Mouse (Mus musculus): ENCODE data around the gene 4930415O20Rik. TPM values are rescaled to one million over a fixed set of nuclear protein-coding genes. Genes with fewer than 3 reads are reported as not detected.
"Not testable (repeated sequence)": the region's sequence is repeated elsewhere in the genome, so short reads cannot be mapped to it uniquely, and the experiment has no call there.

4930415O20Rik gene
- total and polyA plus RNA-seq, 2 experiments from 2014 or later, result not detected

DNA sequence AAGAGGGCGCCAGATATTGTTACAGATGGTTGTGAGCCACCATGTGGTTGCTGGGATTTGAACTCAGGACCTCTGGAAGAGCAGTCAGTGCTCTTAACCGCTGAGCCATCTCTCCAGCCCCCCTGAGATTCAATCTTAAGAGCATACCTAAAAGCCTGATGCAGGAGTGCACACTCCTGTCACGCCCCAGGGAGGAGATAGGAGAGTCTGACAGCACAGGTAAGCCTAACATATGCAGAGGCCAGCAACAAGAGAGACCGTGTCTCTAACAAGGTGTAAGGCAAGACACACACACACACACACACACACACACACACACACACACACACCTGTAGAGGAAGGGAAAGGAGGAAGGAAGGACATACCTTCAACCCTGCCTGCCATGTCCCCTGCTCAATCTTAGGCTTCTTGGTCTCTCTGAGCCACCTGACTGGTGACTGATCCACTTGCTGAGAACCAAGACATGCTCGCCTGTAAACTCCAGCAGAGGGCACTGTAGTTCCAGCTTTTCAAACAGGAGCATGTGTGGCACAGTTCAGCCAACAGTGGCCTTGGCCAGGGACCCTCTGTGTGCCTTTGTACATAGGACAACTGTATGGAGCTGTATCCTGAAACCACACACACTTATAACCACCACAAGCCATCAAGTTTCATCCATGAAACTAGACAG, 9.1 kb downstream of the 4930415O20Rik start:
- DNase-seq (ENCODE audit: low spot score) (peak; percentile 93), ATAC-seq (peak; percentile 88)
- H3K4me2 ChIP-seq (ENCODE audit: low read depth, low read length), result no peak overlapping the region
- no peaks in the 10 kb centered on the region for H3K36me3 ChIP-seq (ENCODE audit: insufficient read depth, low read length)
- no peak overlapping the region for H3K9ac ChIP-seq (replicated peaks; ENCODE audit: low read length)
- no peak overlapping the region for H3K4me3 ChIP-seq (ENCODE audit: low read length)
- H3K27me3 ChIP-seq (ENCODE audit: insufficient read depth, low read length), result no peaks in the 10 kb centered on the region
- no peaks in the 10 kb centered on the region for H3K4me1 ChIP-seq (ENCODE audit: insufficient read depth, low read length)
- 44% methylated on average over 4 of the region's 5 CpGs for WGBS
- no peak overlapping the region for H3K27ac ChIP-seq
- H3K9me3 ChIP-seq (ENCODE audit: low read length), result no peaks in the 10 kb centered on the region
- peak; percentile 94 for TF ChIP-seq CTCF (IDR thresholded peaks at IDR 0.05; ENCODE audit: low read depth)

DNA sequence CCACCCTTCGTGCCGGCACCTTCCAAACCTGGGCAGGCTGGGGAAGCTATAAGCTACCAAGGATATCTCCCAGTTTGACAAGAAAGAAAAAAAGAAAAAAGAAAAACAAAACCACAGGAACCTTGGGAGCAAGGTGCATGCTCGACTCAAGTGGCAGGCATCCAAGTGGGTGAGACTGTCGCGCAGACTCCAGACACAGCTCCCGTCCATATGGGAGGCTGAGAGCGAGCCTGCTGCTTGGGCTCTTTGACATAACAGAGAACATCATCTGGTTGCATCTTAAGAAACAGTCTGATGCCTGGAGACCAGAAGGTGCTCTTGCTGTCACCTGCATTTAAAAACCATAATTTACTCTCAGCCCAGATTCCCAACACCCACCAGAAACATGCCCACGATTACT, 11.6 kb downstream of the 4930415O20Rik start:
- H3K4me3 ChIP-seq (ENCODE audit: low read length), result no peak overlapping the region
- ATAC-seq, result no peak
- no peak overlapping the region for H3K4me2 ChIP-seq (ENCODE audit: low read depth, low read length)

DNA sequence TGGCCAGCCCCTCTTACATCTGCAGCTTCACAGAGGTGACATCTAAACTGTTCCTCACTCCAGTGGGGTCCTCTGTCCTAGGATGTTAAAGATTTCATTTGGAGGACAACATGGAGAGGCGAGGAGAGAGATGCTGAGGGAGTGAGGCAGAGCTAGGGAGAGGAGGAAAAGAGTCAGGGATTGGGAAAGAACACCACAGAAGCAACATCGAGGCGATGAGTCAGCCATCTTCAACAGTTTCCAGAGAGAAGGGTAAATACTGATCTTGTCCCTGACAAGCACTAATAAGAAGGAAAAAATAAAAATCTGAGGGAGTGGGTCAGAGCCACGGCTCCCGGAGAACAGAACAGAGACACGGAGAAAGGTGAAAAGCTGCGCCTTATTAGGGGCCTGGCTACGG, 12.2 kb downstream of the 4930415O20Rik start:
- 80% methylated on average over 8 of the region's 8 CpGs for WGBS
- Histone ChIP-seq H3K36me3 (ENCODE audit: insufficient read depth, low read length) (no peaks in the 10 kb centered on the region), H3K27ac (no peak overlapping the region), H3K9me3 (ENCODE audit: low read length) (no peaks in the 10 kb centered on the region), H3K9ac (replicated peaks; ENCODE audit: low read length) (no peak overlapping the region), H3K4me1 (ENCODE audit: insufficient read depth, low read length) (no peaks in the 10 kb centered on the region), H3K4me3 (ENCODE audit: low read length) (no peak overlapping the region), H3K27me3 (ENCODE audit: insufficient read depth, low read length) (no peaks in the 10 kb centered on the region), H3K4me2 (ENCODE audit: low read depth, low read length) (no peak overlapping the region)
- no peak for ATAC-seq
- DNase-seq (ENCODE audit: low spot score), result no peak
- TF ChIP-seq CTCF (IDR thresholded peaks at IDR 0.05; ENCODE audit: low read depth), result no peak

More for the DNA sequence above, 11.6 kb downstream of the 4930415O20Rik start:
- Histone ChIP-seq H3K27ac (no peak overlapping the region), H3K27me3 (ENCODE audit: insufficient read depth, low read length) (no peaks in the 10 kb centered on the region), H3K9ac (replicated peaks; ENCODE audit: low read length) (no peak overlapping the region), H3K9me3 (ENCODE audit: low read length) (no peaks in the 10 kb centered on the region), H3K36me3 (ENCODE audit: insufficient read depth, low read length) (no peaks in the 10 kb centered on the region), H3K4me1 (ENCODE audit: insufficient read depth, low read length) (no peaks in the 10 kb centered on the region)
- no peak for TF ChIP-seq CTCF (IDR thresholded peaks at IDR 0.05; ENCODE audit: low read depth)
- 71% methylated on average over 8 of the region's 8 CpGs for WGBS
- DNase-seq (ENCODE audit: low spot score), result no peak

DNA sequence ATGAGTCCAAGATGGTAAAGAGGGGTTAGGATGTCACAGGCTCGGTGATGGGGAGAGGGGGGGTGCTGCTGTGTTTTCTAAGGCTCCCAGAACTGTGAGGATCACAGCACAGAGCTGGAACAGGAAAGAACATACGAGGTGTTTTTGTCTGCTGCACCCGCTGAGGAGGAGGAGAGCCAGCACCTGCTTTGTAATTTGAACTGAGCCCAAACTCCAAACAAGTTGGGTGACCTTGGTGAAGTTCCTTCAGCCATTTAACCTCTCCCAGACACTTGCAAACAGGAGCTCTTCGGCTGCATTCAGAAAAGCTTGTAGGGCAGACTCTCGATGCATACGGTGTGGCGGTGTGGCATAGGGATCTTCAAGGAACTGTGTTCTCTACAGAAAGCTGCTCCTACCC, 14.6 kb downstream of the 4930415O20Rik start:
- TF ChIP-seq CTCF (IDR thresholded peaks at IDR 0.05; ENCODE audit: low read depth), result no peak

DNA sequence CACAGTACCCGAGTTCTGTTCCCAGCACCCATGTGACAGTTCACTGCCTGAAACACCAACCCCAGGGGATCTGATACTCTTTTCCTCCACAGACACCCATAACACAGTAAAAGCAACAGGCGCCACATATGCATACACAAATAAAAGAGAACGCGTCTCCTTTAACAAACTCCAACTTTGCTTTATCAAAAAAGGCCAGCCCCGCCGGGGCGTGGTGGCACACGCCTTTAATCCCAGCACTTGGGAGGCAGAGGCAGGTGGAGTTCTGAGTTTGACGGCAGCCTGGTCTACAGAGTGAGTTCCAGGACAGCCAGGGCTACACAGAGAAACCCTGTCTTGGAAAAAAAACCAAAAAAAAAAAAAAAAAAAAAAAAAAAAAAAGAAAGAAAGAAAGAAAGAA, 15.3 kb downstream of the 4930415O20Rik start:
- H3K4me2 ChIP-seq (ENCODE audit: low read depth, low read length); ATAC-seq; H3K4me3 ChIP-seq (ENCODE audit: low read length); H3K9me3 ChIP-seq (ENCODE audit: low read length); DNase-seq (ENCODE audit: low spot score); H3K4me1 ChIP-seq (ENCODE audit: insufficient read depth, low read length); H3K27ac ChIP-seq; H3K36me3 ChIP-seq (ENCODE audit: insufficient read depth, low read length); H3K9ac ChIP-seq (replicated peaks; ENCODE audit: low read length); H3K27me3 ChIP-seq (ENCODE audit: insufficient read depth, low read length): not testable (repeated sequence)
- WGBS, result 83% methylated on average over 9 of the region's 9 CpGs

More for the DNA sequence above, 14.6 kb downstream of the 4930415O20Rik start:
- whole genome bisulfite sequencing, result 41% methylated on average over 7 of the region's 7 CpGs
- no peak overlapping the region for H3K4me2 ChIP-seq (ENCODE audit: low read depth, low read length)
- H3K4me1 ChIP-seq (ENCODE audit: insufficient read depth, low read length), result no peaks in the 10 kb centered on the region
- no peaks in the 10 kb centered on the region for H3K27me3 ChIP-seq (ENCODE audit: insufficient read depth, low read length)
- H3K9ac ChIP-seq (replicated peaks; ENCODE audit: low read length), result no peak overlapping the region
- H3K36me3 ChIP-seq (ENCODE audit: insufficient read depth, low read length), result no peaks in the 10 kb centered on the region
- no peak for DNase-seq (ENCODE audit: low spot score)
- no peak overlapping the region for H3K4me3 ChIP-seq (ENCODE audit: low read length)
- H3K9me3 ChIP-seq (ENCODE audit: low read length), result no peaks in the 10 kb centered on the region
- ATAC-seq, result no peak
- H3K27ac ChIP-seq, result no peak overlapping the region

DNA sequence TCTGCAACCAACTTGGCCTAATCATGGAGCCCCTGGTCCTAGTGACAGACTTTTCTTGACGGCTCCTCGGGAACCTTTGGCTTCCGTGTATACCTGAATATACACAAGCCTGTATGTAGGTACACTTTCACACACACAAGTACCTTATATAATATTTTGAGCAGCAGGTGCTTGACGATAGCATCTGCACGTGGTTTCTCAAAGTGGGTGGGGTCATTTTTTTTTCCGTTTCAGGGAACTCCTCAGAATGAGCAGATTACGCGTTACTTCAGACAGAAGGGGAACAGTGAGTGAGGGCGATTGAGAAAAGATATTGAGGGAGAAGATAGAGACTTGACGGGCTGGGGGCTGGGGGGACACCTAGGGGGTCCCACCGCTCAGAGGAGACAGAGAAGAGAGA, 16.9 kb downstream of the 4930415O20Rik start:
- H3K36me3 ChIP-seq (ENCODE audit: insufficient read depth, low read length), result peaks cover 17% of the 10 kb centered on the region
- no peaks in the 10 kb centered on the region for H3K9me3 ChIP-seq (ENCODE audit: low read length)
- DNase-seq (ENCODE audit: low spot score), result no peak
- no peak overlapping the region for H3K4me2 ChIP-seq (ENCODE audit: low read depth, low read length)
- TF ChIP-seq CTCF (IDR thresholded peaks at IDR 0.05; ENCODE audit: low read depth), result no peak
- H3K9ac ChIP-seq (replicated peaks; ENCODE audit: low read length), result no peak overlapping the region
- WGBS, result 88% methylated on average over 11 of the region's 11 CpGs
- no peak overlapping the region for H3K27ac ChIP-seq
- ATAC-seq, result no peak
- no peaks in the 10 kb centered on the region for H3K27me3 ChIP-seq (ENCODE audit: insufficient read depth, low read length)
- no peak overlapping the region for H3K4me3 ChIP-seq (ENCODE audit: low read length)
- H3K4me1 ChIP-seq (ENCODE audit: insufficient read depth, low read length), result no peaks in the 10 kb centered on the region

DNA sequence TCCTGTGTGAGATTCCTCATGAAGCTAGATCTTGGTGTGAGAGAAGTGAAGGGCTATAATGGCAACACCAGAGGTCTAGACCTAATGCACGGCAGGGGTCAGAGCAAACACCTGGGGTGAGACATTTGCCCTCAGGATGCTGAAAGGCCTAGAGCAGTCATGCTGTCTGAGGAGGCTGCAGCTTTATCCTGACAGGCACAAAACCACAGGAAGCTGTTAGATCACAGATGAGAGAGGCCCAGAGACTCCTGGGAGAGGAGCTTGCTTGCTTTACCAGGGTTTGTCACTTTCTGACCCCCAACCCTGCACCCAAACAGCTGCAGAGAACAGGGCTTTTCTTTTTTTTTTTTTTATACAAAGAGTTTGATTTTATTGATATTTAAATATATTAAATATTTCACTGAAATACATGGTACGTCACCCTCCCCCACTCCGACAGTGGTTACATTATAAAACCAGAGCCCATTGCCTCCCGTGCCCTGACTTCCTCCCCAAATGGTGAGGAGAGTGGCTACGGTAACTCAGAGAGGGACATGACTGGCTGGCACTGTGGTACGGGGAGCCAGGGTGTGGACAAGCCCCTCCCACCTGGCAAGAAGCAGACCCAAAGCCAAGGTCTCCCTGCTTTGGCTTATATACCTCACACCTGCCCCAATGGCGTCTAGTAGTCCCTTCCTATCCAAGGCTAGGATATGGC, 19.0 kb downstream of the 4930415O20Rik start:
- DNase-seq (ENCODE audit: low spot score), result no peak
- 80% methylated on average over 7 of the region's 7 CpGs for WGBS
- no peak for ATAC-seq
- Histone ChIP-seq H3K9me3 (ENCODE audit: low read length) (no peaks in the 10 kb centered on the region), H3K27me3 (ENCODE audit: insufficient read depth, low read length) (no peaks in the 10 kb centered on the region), H3K4me1 (ENCODE audit: insufficient read depth, low read length) (no peaks in the 10 kb centered on the region), H3K36me3 (ENCODE audit: insufficient read depth, low read length) (peaks cover 37% of the 10 kb centered on the region), H3K4me3 (ENCODE audit: low read length) (no peak overlapping the region), H3K4me2 (ENCODE audit: low read depth, low read length) (no peak overlapping the region), H3K27ac (no peak overlapping the region), H3K9ac (replicated peaks; ENCODE audit: low read length) (no peak overlapping the region)
- TF ChIP-seq CTCF (IDR thresholded peaks at IDR 0.05; ENCODE audit: low read depth), result no peak

Data from hindbrain, postnatal 0 days (tissue).